Mouse (Mus musculus): ENCODE data around the gene Ndufaf3.

GRCm38 (mm10) chr9:108596998-108597764 lies 29.9 kb upstream of the Ndufaf3 start, which contains the start of gene P4htm:
- TF ChIP-seq POLR2A (IDR thresholded peaks at IDR 0.05; ENCODE audit: borderline replicate concordance, control insufficient read depth, low read depth, low read length) (no peak), CTCF (IDR thresholded peaks at IDR 0.05; ENCODE audit: control insufficient read depth, insufficient read depth, low read length) (no peak)
